Mouse (Mus musculus): ENCODE results near the gene Agrp.

GRCm38 (mm10) chr8:105594451-105595242, 42.5 kb downstream of the Agrp start:
- TF ChIP-seq CTCF (conservative IDR thresholded peaks at IDR 0.05; ENCODE audit: low read length) (no peak), POU5F1 (IDR thresholded peaks at IDR 0.05; ENCODE audit: borderline replicate concordance, low read length) (no peak)

Measured in E14TG2a.4 (cell line).